Comparison of ENCODE assay signal across 8 mouse cellular contexts in genomic region chr3:79193001-79193400, GRCm38 (mm10).
A peak's percentile ranks its signal among the peaks of the same experiment; 100 is the strongest.
DNase-seq lines count a peak whose midpoint lies in the region; ATAC-seq lines count a peak whose summit lies in the region.

No protein-coding gene starts in this region.

- no peak overlapping the region for H3K4me3 ChIP-seq in intestine, embryonic 14.5 days (ENCODE audit: low read depth, low read length)
- H3K4me3 ChIP-seq in intestine, embryonic 15.5 days (replicated peaks) = no peak overlapping the region

- no peaks in the 10 kb centered on the region for H3K27me3 ChIP-seq in intestine, embryonic 14.5 days (replicated peaks; ENCODE audit: control insufficient read depth, insufficient read depth, low read length)
- no peaks in the 10 kb centered on the region for H3K27me3 ChIP-seq in intestine, embryonic 15.5 days (replicated peaks)

- DNase-seq in intestine, embryonic 14.5 days (ENCODE audit: low spot score) = peak; percentile 45
- DNase-seq in brain, adult 2 months (ENCODE audit: low read depth, low spot score) = peak; percentile 95
- DNase-seq in gastrocnemius, postnatal 25 days = peak; percentile 77
- peak; percentile 54 to 60 for DNase-seq in left cerebral cortex, postnatal 25 days (ENCODE audit: low spot score in 2 of 2)
- no peak for DNase-seq in thymus, postnatal 4 days
- DNase-seq in urinary bladder, postnatal 10 days (ENCODE audit: low spot score) = no peak
- DNase-seq in right cerebral cortex, postnatal 25 days = no peak

- H3K4me2 ChIP-seq in intestine, embryonic 14.5 days (ENCODE audit: low read length) = no peak overlapping the region
- H3K4me2 ChIP-seq in intestine, embryonic 15.5 days (replicated peaks) = no peak overlapping the region

- intact Hi-C loops in left cerebral cortex, postnatal 25 days (cut with DNase I) = no loop called here

- no peak overlapping the region for H3K27ac ChIP-seq in intestine, embryonic 14.5 days (ENCODE audit: low read depth)
- H3K27ac ChIP-seq in intestine, embryonic 15.5 days = no peak overlapping the region

- no peak overlapping the region for H3K9ac ChIP-seq in intestine, embryonic 14.5 days (ENCODE audit: low read length)
- H3K9ac ChIP-seq in intestine, embryonic 15.5 days = no peak overlapping the region

- H3K4me1 ChIP-seq in intestine, embryonic 14.5 days (replicated peaks; ENCODE audit: control insufficient read depth, insufficient read depth, low read length) = no peaks in the 10 kb centered on the region; the same call in 1 of the 2 replicates
- peaks cover 6% of the 10 kb centered on the region; the same call in 1 of the 2 replicates for H3K4me1 ChIP-seq in intestine, embryonic 15.5 days (replicated peaks)

- H3K9me3 ChIP-seq in intestine, embryonic 14.5 days (ENCODE audit: control insufficient read depth, low read length) = no peaks in the 10 kb centered on the region
- no peaks in the 10 kb centered on the region for H3K9me3 ChIP-seq in intestine, embryonic 15.5 days

- no peak for ATAC-seq in intestine, embryonic 14.5 days (replicated peaks; ENCODE audit: low FRiP score, low TSS enrichment, low read depth)
- ATAC-seq in intestine, embryonic 15.5 days = no peak

- H3K36me3 ChIP-seq in intestine, embryonic 14.5 days (ENCODE audit: control insufficient read depth, insufficient read depth, low read length) = no peaks in the 10 kb centered on the region
- H3K36me3 ChIP-seq in intestine, embryonic 15.5 days = no peaks in the 10 kb centered on the region

- 65% methylated on average over 4 of the region's 4 CpGs for WGBS in intestine, embryonic 14.5 days
- WGBS in intestine, embryonic 15.5 days = 63% methylated on average over 4 of the region's 4 CpGs

Comparison
In these comparisons a context has a peak if more than half of its experiments do, and no peak if none do; other contexts are left out.
1. DNase-seq: peak in intestine, embryonic 14.5 days (single experiment), brain, adult 2 months (single experiment), gastrocnemius, postnatal 25 days (single experiment) and left cerebral cortex, postnatal 25 days (2 of 2); none in thymus, postnatal 4 days (single experiment), urinary bladder, postnatal 10 days (single experiment) and right cerebral cortex, postnatal 25 days (single experiment).